Mouse (Mus musculus) hindbrain, embryonic 11.5 days (tissue): ENCODE measurements at regions not wholly inside any gene's neighbourhood (a gene's known extent, or its start where the extent isn't known, plus 50 kb on each side); places are given as distances from the start of the nearest gene placed in this dataset.
"Not testable (repeated sequence)": the region's sequence is repeated elsewhere in the genome, so short reads cannot be mapped to it uniquely, and the experiment has no call there.

Experiments used
- ATAC-seq: fragments of 200-750 bp; cut with Nextera tagmentation; 2 replicates; pipeline ENCODE4 v1.8.0; 2017; ENCODE audit warnings: mild to moderate bottlenecking, moderate TSS enrichment, moderate library complexity; ENCODE audit not compliant: low FRiP score
- DNase-seq: peaks from one replicate; pipeline ENCODE4 v3.0.0-alpha.2; 2015; ENCODE audit warnings: low spot score
- H3K27ac ChIP-seq: fragments of 300-500 bp; sonication (generic); 2 replicates; pipeline ENCODE4 v1.5.1; 2014; ENCODE audit warnings: mild to moderate bottlenecking, low read depth, low read length
- H3K27me3 ChIP-seq: fragments of 300-500 bp; sonication (generic); 2 replicates; pipeline ENCODE4 v1.6.1; 2014; ENCODE audit warnings: mild to moderate bottlenecking, low read length, moderate library complexity, mixed read lengths; ENCODE audit not compliant: control insufficient read depth, insufficient read depth
- H3K36me3 ChIP-seq: fragments of 300-500 bp; sonication (generic); 2 replicates; pipeline ENCODE4 v1.6.1; 2014; ENCODE audit warnings: mild to moderate bottlenecking, low read length, moderate library complexity, mixed read lengths; ENCODE audit not compliant: control insufficient read depth, insufficient read depth
- H3K4me1 ChIP-seq: fragments of 300-500 bp; sonication (generic); replicated peaks from 2 replicates; pipeline ENCODE4 v1.6.1; 2014; ENCODE audit warnings: low read length, mixed read lengths; ENCODE audit not compliant: control insufficient read depth, insufficient read depth
- H3K4me2 ChIP-seq: fragments of 300-500 bp; sonication (generic); replicated peaks from 2 replicates; pipeline ENCODE4 v1.6.1; 2014; ENCODE audit warnings: mild to moderate bottlenecking, low read depth, low read length
- H3K4me3 ChIP-seq: fragments of 300-500 bp; sonication (generic); 2 replicates; pipeline ENCODE4 v1.5.1; 2014; ENCODE audit warnings: low read depth, low read length
- H3K9ac ChIP-seq: fragments of 300-500 bp; sonication (generic); 2 replicates; pipeline ENCODE4 v1.6.1; 2014; ENCODE audit warnings: low read depth, low read length
- H3K9me3 ChIP-seq: fragments of 300-500 bp; sonication (generic); 2 replicates; pipeline ENCODE4 v1.6.1; 2016; ENCODE audit warnings: low read length; ENCODE audit not compliant: control insufficient read depth
- WGBS: fragments of 180-500 bp; shearing (Covaris S2); extraction: QIAGEN DNeasy Blood & Tissue Kit; methylation state at CpG from one replicate; pipeline ENCODE4 v1.1.7; 2014; 5-methylcytosine and 5-hydroxymethylcytosine counted together

- Histone ChIP-seq H3K4me1 (no peaks in the 10 kb centered on the region), H3K9me3 (no peaks in the 10 kb centered on the region), H3K4me3 (no peak overlapping the region), H3K4me2 (no peak overlapping the region), H3K27me3 (no peaks in the 10 kb centered on the region), H3K27ac (no peak overlapping the region), H3K36me3 (no peaks in the 10 kb centered on the region), H3K9ac (no peak overlapping the region)
- no peak for DNase-seq
- ATAC-seq, result no peak
- WGBS, result 96% methylated on average over 1 of the region's 1 CpGs
These were observed 91.1 kb upstream of the Gap43 start for GRCm38 (mm10) chr16:42431529-42431928.

GRCm38 (mm10) chr16:42416673-42417072 is 76.2 kb upstream of the Gap43 start:
- H3K27ac ChIP-seq, result no peak overlapping the region
- DNase-seq (no peak), ATAC-seq (no peak)

GRCm38 (mm10) chr16:42412031-42412430 is 71.6 kb upstream of the Gap43 start:
- ATAC-seq, H3K36me3 ChIP-seq, H3K9me3 ChIP-seq, H3K4me1 ChIP-seq, H3K4me2 ChIP-seq, H3K4me3 ChIP-seq, H3K27ac ChIP-seq, H3K27me3 ChIP-seq, H3K9ac ChIP-seq, DNase-seq: not testable (repeated sequence)

More at GRCm38 (mm10) chr16:42416673-42417072, 76.2 kb upstream of the Gap43 start:
- no peak overlapping the region for H3K9ac ChIP-seq
- H3K4me1 ChIP-seq, result no peaks in the 10 kb centered on the region
- no peaks in the 10 kb centered on the region for H3K9me3 ChIP-seq
- H3K4me3 ChIP-seq, result no peak overlapping the region
- no peaks in the 10 kb centered on the region for H3K27me3 ChIP-seq
- no peaks in the 10 kb centered on the region for H3K36me3 ChIP-seq
- no peak overlapping the region for H3K4me2 ChIP-seq
- WGBS, result 71% methylated on average over 4 of the region's 4 CpGs

- Histone ChIP-seq H3K36me3 (no peaks in the 10 kb centered on the region), H3K9ac (no peak overlapping the region), H3K4me1 (no peaks in the 10 kb centered on the region), H3K4me2 (no peak overlapping the region), H3K9me3 (no peaks in the 10 kb centered on the region), H3K27ac (no peak overlapping the region), H3K27me3 (no peaks in the 10 kb centered on the region), H3K4me3 (no peak overlapping the region)
- WGBS, result 71% methylated on average over 1 of the region's 1 CpGs
- DNase-seq, result no peak
- no peak for ATAC-seq
These were observed 56.1 kb upstream of the Gap43 start for GRCm38 (mm10) chr16:42396596-42396995.
